Mouse (Mus musculus) neutrophil, adult 65 days (primary cell): ENCODE measurements around the gene Gzme. TPM values are rescaled to one million over a fixed set of nuclear protein-coding genes. Genes with fewer than 3 reads are reported as not detected.

Source experiments
- total RNA-seq: library from RNA; stranded (reverse); gene quantifications from 2 replicates; pipeline ENCODE4 v1.2.4, GENCODE M21; 2023

The Gzme gene
- total RNA-seq = not detected in 2 replicates

GRCm38 (mm10) chr14:56120525-56120924, at the start of gene Gzme:
Gzme (minus strand) TSS chr14:56120625.

GRCm38 (mm10) chr14:56159479-56159878, 39.1 kb upstream of the Gzme start, which contains the start of gene Gzmg:
Gzmg (minus strand) TSS chr14:56159579.

GRCm38 (mm10) chr14:56132508-56132907, 12.1 kb upstream of the Gzme start, which contains the start of gene Gzmd:
Gzmd (minus strand) TSS chr14:56132608.

GRCm38 (mm10) chr14:56102386-56102785, 18.0 kb downstream of the Gzme start, which contains the start of gene Ctsg:
Ctsg (minus strand) TSS chr14:56102574.

GRCm38 (mm10) chr14:56085167-56085566, 35.3 kb downstream of the Gzme start, which contains the start of gene Mcpt8:
Mcpt8 (minus strand) TSS chr14:56085273.

Other genes with a start within 250 kb of the Gzme start
- gene Cbln3, start 236.2 kb downstream of the Gzme start, total RNA-seq = 0.48 and 0.54 TPM in 2 replicates
- gene Khnyn, start 235.7 kb downstream of the Gzme start, total RNA-seq = 107 and 146 TPM in 2 replicates
- 1.9 and 2.2 TPM in 2 replicates for gene Sdr39u1, start 220.3 kb downstream of the Gzme start, total RNA-seq
- gene Cma1, start 175.9 kb downstream of the Gzme start, total RNA-seq = not detected in 2 replicates
- not detected in 2 replicates for gene Cma2, start 169.6 kb downstream of the Gzme start, total RNA-seq
- not detected in 2 replicates for gene Mcpt1, start 102.7 kb downstream of the Gzme start, total RNA-seq
- gene Mcpt9, start 90.1 kb downstream of the Gzme start, total RNA-seq = not detected in 2 replicates
- gene Mcpt2, start 78.6 kb downstream of the Gzme start, total RNA-seq = not detected in 2 replicates
- not detected in 2 replicates for gene Mcpt4, start 58.3 kb downstream of the Gzme start, total RNA-seq
- gene Mcpt8, start 35.4 kb downstream of the Gzme start, total RNA-seq = 83.0 and 87.4 TPM in 2 replicates
- 123 and 127 TPM in 2 replicates for gene Ctsg, start 18.1 kb downstream of the Gzme start, total RNA-seq
- gene Gzmd, start 12.0 kb upstream of the Gzme start, total RNA-seq = not detected in 2 replicates
- not detected in 2 replicates for gene Gzmg, start 39.0 kb upstream of the Gzme start, total RNA-seq
- gene Gzmn, start 54.0 kb upstream of the Gzme start, total RNA-seq = not detected in 2 replicates
- not detected in 2 replicates for gene Gzmf, start 90.8 kb upstream of the Gzme start, total RNA-seq
- not detected in 2 replicates for gene Gzmc, start 114.0 kb upstream of the Gzme start, total RNA-seq
- gene Gzmb, start 141.6 kb upstream of the Gzme start, total RNA-seq = 0.27 and 0.76 TPM in 2 replicates
- not detected in 2 replicates for gene Atp12a, start 244.4 kb upstream of the Gzme start, total RNA-seq